Mouse (Mus musculus): ENCODE results near the gene Apoa2.

DNA sequence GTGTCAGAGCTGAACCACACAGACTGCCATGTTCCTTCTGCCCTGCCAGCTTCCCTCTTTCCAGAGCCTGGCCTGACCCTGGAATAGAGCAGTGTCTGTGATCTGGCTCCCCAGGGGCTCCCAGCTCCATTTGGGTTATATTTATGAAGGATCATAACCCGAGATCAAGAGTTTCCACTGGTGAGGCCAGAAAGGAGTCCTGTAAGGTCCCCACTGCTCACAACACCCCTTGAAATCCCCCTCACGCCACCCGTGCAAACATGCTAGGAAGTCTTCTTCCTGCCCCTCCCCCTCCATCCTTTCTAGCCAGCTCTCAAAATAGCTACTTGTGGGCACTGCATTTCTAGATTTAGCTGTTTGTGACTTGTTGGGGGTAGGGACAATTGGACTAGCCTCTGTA lies 41.2 kb upstream of the Apoa2 start:
- TF ChIP-seq CTCF (IDR thresholded peaks at IDR 0.05; ENCODE audit: borderline replicate concordance, insufficient read depth, low read length) (no peak), POLR2A (IDR thresholded peaks at IDR 0.05; ENCODE audit: low read depth, low read length) (no peak)

Measured in embryonic fibroblast, embryonic 13.5 days (primary cell).